Mouse (Mus musculus): ENCODE results near the gene Gm10985. TPM values are rescaled to one million over a fixed set of nuclear protein-coding genes. Genes with fewer than 3 reads are reported as not detected.

The Gm10985 gene
- polyA plus RNA-seq, 1 experiment from 2014 or later, result not detected

GRCm38 (mm10) chr3:53868212-53868611, 23.3 kb downstream of the Gm10985 start:
- Histone ChIP-seq H3K4me1 (replicated peaks) (0 out of 2 replicates have a peak, but pooled peaks cover 5% of the 10 kb centered on the region), H3K27me3 (no peaks in the 10 kb centered on the region), H3K4me3 (replicated peaks) (no peak overlapping the region), H3K27ac (no peak overlapping the region), H3K9ac (replicated peaks) (no peak overlapping the region), H3K4me2 (no peak overlapping the region), H3K9me3 (no peaks in the 10 kb centered on the region), H3K36me3 (no peaks in the 10 kb centered on the region)
- ATAC-seq (ENCODE audit: insufficient number of reproducible peaks, insufficient read depth, low FRiP score, low TSS enrichment, low read depth), result no peak
- 86% methylated on average over 4 of the region's 4 CpGs for WGBS

- Histone ChIP-seq H3K4me2 (no peak overlapping the region), H3K9ac (replicated peaks) (no peak overlapping the region), H3K27me3 (no peaks in the 10 kb centered on the region), H3K27ac (no peak overlapping the region), H3K4me1 (replicated peaks) (0 out of 2 replicates have a peak, but pooled peaks cover 5% of the 10 kb centered on the region), H3K36me3 (no peaks in the 10 kb centered on the region), H3K9me3 (no peaks in the 10 kb centered on the region), H3K4me3 (replicated peaks) (no peak overlapping the region)
- WGBS, result 8% methylated on average over 1 of the region's 1 CpGs
- no peak for ATAC-seq (ENCODE audit: insufficient number of reproducible peaks, insufficient read depth, low FRiP score, low TSS enrichment, low read depth)
These were observed 24.4 kb downstream of the Gm10985 start for GRCm38 (mm10) chr3:53869263-53869662.

GRCm38 (mm10) chr3:53870482-53870881, 25.6 kb downstream of the Gm10985 start:
- WGBS, result 76% methylated on average over 6 of the region's 6 CpGs
- Histone ChIP-seq H3K9me3 (no peaks in the 10 kb centered on the region), H3K4me2 (no peak overlapping the region), H3K36me3 (no peaks in the 10 kb centered on the region), H3K4me3 (replicated peaks) (no peak overlapping the region), H3K27ac (no peak overlapping the region), H3K9ac (replicated peaks) (no peak overlapping the region), H3K27me3 (no peaks in the 10 kb centered on the region), H3K4me1 (replicated peaks) (0 out of 2 replicates have a peak, but pooled peaks cover 5% of the 10 kb centered on the region)
- no peak for ATAC-seq (ENCODE audit: insufficient number of reproducible peaks, insufficient read depth, low FRiP score, low TSS enrichment, low read depth)

- WGBS, result 73% methylated on average over 1 of the region's 1 CpGs
- H3K4me2 ChIP-seq, result no peak overlapping the region
- no peak overlapping the region for H3K4me3 ChIP-seq (replicated peaks)
- no peaks in the 10 kb centered on the region for H3K9me3 ChIP-seq
- H3K27me3 ChIP-seq, result no peaks in the 10 kb centered on the region
- H3K27ac ChIP-seq, result no peak overlapping the region
- H3K4me1 ChIP-seq (replicated peaks), result 0 out of 2 replicates have a peak, but pooled peaks cover 5% of the 10 kb centered on the region
- no peak for ATAC-seq (ENCODE audit: insufficient number of reproducible peaks, insufficient read depth, low FRiP score, low TSS enrichment, low read depth)
- H3K9ac ChIP-seq (replicated peaks), result no peak overlapping the region
- H3K36me3 ChIP-seq, result no peaks in the 10 kb centered on the region
These were observed 26.7 kb downstream of the Gm10985 start for GRCm38 (mm10) chr3:53871596-53871995.

- Histone ChIP-seq H3K9ac (replicated peaks) (no peak overlapping the region), H3K4me3 (replicated peaks) (no peak overlapping the region)
- 82% methylated on average over 12 of the region's 12 CpGs for WGBS
These were observed 46.0 kb downstream of the Gm10985 start for GRCm38 (mm10) chr3:53890619-53891540.

More at GRCm38 (mm10) chr3:53890619-53891540, 46.0 kb downstream of the Gm10985 start:
- Histone ChIP-seq H3K27ac (no peak overlapping the region), H3K4me1 (replicated peaks) (no peaks in the 10 kb centered on the region), H3K9me3 (peaks cover 13% of the 10 kb centered on the region; the same call in 1 of the 2 replicates), H3K36me3 (no peaks in the 10 kb centered on the region), H3K4me2 (no peak overlapping the region), H3K27me3 (no peaks in the 10 kb centered on the region)
- ATAC-seq (ENCODE audit: insufficient number of reproducible peaks, insufficient read depth, low FRiP score, low TSS enrichment, low read depth), result no peak

Other genes with a start within 250 kb of the Gm10985 start
- 7.4 and 7.6 TPM in 2 replicates for gene Frem2, start 187.7 kb upstream of the Gm10985 start, polyA plus RNA-seq (2016; fragmentation: Nextera tagmentation; extraction: Ambion mirVana)
- gene Ufm1, start 18.7 kb downstream of the Gm10985 start, polyA plus RNA-seq (2016; fragmentation: Nextera tagmentation; extraction: Ambion mirVana), result 87.9 and 94.9 TPM in 2 replicates